Mouse (Mus musculus): ENCODE data around the gene Wbp2nl. TPM values are rescaled to one million over a fixed set of nuclear protein-coding genes. Genes with fewer than 3 reads are reported as not detected.
"Not testable (repeated sequence)": the region's sequence is repeated elsewhere in the genome, so short reads cannot be mapped to it uniquely, and the experiment has no call there.

The Wbp2nl gene
- polyA plus RNA-seq, 1 experiment from 2014 or later: 0.16 TPM

DNA sequence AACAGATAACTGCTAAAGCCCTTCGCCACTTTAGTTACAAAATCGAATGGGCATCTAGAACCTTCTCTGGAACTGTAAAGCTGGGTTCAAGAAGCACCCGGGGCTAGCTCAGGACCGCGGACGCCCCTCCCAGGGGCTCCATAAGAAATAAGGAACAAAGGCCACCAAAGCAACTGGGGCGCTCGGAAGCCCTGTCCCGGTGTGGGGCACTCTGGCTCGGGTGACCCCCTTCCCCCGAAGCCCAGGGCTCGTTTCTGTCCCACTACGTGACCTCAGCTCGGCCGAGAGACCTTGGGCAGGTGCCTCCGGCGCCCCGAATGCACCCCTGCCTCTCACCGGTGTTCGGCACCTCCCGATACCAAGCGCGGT, 55.0 kb downstream of the Wbp2nl start:
- Histone ChIP-seq H3K4me2 (peak overlapping the region; percentile 86), H3K4me1 (replicated peaks) (peaks cover 28% of the 10 kb centered on the region), H3K4me3 (peak overlapping the region; percentile 85), H3K27ac (peak overlapping the region; percentile 90), H3K36me3 (peaks cover 24% of the 10 kb centered on the region), H3K27me3 (0 out of 2 replicates have a peak, but pooled peaks cover 4% of the 10 kb centered on the region), H3K9ac (peak overlapping the region; percentile 95), H3K9me3 (no peaks in the 10 kb centered on the region)
- ATAC-seq (ENCODE audit: low FRiP score): peak; percentile 65
- WGBS: 0% methylated on average over 23 of the region's 23 CpGs

DNA sequence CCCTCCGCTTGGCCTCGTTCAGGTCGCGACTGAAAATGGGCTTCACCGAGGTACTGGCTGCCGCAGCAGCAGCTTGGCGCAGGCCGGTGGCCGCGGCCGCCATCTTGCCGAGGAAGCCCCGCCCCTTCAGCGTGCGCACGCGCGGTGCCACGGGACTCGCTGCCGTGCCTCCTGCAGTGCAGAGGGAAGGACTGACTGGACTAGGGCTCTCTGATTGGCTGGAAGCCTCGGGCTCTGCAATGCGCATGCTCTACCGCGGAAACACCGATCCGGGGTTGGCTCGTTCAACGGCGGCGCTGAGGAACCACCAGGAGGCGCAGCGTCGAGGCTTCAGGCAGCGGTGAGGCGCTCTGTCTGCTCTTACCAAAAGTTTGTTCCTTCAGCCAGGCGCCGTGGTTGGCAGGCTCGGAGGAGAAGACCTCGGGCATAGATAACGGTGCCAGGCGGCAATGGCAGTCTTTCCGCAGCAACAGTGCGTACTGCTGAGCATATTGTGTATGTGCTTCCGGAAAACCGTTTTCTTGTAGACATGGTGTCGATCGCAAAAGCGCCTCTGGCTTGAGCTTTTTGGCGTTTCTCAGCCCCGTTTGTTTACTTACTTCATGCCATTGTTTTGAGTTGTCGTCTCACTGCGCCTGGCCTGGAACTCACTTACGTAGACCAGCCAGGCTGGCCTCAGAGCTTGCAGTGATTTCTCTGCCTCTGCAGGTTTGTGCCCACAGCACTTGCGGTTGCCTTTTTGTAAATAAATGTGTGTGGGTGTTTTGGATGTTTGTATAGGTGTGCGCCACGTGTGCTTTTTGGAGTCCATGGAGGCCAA, 55.6 kb downstream of the Wbp2nl start, which contains the start of gene Ndufa6:
Gene Ndufa6, minus strand, starts transcription at position 197 of the 820 bp plus-strand sequence.
- Histone ChIP-seq H3K9ac (peak within 1 kb of the TSS; percentile 95), H3K4me1 (replicated peaks) (peaks cover 32% of the 10 kb centered on the region), H3K4me2 (peak within 1 kb of the TSS; percentile 86), H3K9me3 (no peaks in the 10 kb centered on the region), H3K27me3 (0 out of 2 replicates have a peak, but pooled peaks cover 4% of the 10 kb centered on the region), H3K36me3 (peaks cover 18% of the 10 kb centered on the region), H3K4me3 (peak within 1 kb of the TSS; percentile 85), H3K27ac (peak within 1 kb of the TSS; percentile 90)
- WGBS: 2% methylated on average over 57 of the region's 57 CpGs
- peak; percentile 99 for ATAC-seq (ENCODE audit: low FRiP score)

DNA sequence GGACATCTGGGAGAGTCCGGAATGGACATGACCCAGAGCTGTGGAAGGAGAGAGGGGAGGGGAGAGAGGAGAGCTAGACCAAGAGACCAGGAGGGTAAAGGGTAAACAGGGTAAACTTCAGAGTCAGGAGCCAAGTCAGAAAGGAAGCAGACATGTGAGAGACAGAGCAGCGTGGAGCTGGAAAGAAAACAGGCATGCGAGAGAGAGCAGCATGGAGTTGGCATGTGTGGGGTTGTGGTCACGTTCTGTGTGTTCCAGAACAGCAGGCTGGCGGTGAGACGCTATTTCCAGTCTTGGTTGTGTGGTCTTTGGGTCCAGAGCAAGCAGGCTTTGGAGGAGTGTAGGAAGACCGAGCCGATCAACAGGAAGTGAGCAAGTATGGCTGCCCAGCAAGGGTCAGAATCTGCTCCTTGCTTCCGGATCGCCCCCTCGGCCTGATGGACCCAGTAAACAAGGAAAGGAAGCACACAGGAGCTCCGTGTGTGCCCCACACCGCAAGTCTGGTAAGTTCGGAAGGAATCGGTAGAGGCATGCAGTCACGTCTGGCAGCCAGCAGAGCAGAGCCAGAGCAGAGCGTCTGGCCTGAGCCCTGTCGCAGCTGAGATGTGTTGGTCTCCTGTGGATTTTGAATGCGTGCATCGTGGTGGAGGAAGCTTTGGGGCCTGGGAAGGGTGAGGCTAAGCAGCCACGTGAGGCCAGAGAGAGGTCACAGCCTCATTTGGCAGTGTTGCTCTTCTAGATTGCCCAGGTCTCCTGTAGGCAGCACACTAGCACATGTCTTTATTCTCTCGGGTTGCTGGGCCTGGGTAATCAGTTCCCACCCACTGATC, 59.9 kb downstream of the Wbp2nl start:
- 0 out of 2 replicates have a peak, but pooled peaks cover 4% of the 10 kb centered on the region for H3K27me3 ChIP-seq
- H3K4me1 ChIP-seq (replicated peaks): peaks cover 10% of the 10 kb centered on the region
- no peak for ATAC-seq (ENCODE audit: low FRiP score)
- no peaks in the 10 kb centered on the region for H3K36me3 ChIP-seq
- H3K4me2 ChIP-seq: no peak overlapping the region
- H3K4me3 ChIP-seq: no peak overlapping the region
- H3K27ac ChIP-seq: peak overlapping the region; percentile 12; the same call in 1 of the 2 replicates
- H3K9ac ChIP-seq: 0 out of 2 replicates have a peak overlapping the region, but pooled peaks have one; percentile 19
- no peaks in the 10 kb centered on the region for H3K9me3 ChIP-seq
- 64% methylated on average over 22 of the region's 22 CpGs for WGBS

DNA sequence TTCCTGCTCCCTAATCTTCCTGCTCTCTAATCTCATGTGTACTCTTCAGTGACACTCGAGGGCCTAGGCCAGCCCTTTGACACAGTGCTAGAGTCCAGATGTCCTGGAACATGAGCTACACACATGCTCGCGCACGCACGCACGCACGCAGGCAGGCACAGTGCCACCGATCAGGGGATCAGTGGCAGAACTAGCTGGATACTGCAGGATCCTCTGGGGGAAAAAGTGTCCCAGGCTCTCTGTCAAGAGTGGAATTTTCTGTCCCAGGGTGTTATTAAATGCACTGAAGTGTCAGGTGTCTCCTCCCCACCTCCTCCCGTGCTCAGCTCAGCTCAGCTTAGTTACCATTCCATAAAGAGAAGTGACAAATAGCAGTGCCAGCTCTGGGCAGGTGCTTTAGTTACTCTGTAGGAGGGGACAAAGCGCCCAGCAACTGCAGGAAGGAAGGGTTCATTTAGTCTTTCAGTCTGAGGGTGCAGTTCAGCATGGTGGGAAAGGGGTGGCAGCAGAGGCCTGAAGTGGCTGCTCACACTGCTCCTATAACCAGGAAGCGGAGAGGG, 62.8 kb downstream of the Wbp2nl start:
- 0 out of 2 replicates have a peak, but pooled peaks cover 4% of the 10 kb centered on the region for H3K27me3 ChIP-seq
- no peaks in the 10 kb centered on the region for H3K9me3 ChIP-seq
- H3K4me2 ChIP-seq: no peak overlapping the region
- H3K9ac ChIP-seq: no peak overlapping the region
- H3K4me1 ChIP-seq (replicated peaks): peaks cover 5% of the 10 kb centered on the region; the same call in 1 of the 2 replicates
- H3K27ac ChIP-seq: no peak overlapping the region
- 82% methylated on average over 11 of the region's 11 CpGs for WGBS
- H3K4me3 ChIP-seq: no peak overlapping the region
- H3K36me3 ChIP-seq: no peaks in the 10 kb centered on the region
- ATAC-seq (ENCODE audit: low FRiP score): no peak

DNA sequence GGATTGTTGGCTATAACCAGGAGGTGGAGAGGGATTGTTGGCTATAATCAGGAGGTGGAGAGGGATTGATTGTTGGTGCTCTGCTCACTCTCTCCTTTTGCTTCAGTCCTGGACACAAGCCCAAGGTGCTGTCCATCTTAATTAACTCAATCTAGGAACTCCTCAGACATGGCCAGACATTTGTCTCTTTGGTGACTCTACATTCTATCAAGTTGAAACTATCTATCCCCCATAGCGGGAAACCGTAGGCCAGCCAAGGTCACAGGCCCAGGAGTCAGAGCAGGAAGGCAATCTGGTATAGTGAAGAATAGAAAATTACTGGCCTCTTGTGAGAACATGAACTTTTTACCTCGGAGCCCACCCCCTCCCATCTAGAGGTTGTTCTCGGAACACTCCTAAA, 63.5 kb downstream of the Wbp2nl start:
- Histone ChIP-seq H3K4me1 (replicated peaks) (peaks cover 5% of the 10 kb centered on the region; the same call in 1 of the 2 replicates), H3K27me3 (0 out of 2 replicates have a peak, but pooled peaks cover 4% of the 10 kb centered on the region), H3K4me2 (no peak overlapping the region), H3K9ac (no peak overlapping the region), H3K4me3 (no peak overlapping the region), H3K36me3 (no peaks in the 10 kb centered on the region), H3K9me3 (no peaks in the 10 kb centered on the region), H3K27ac (no peak overlapping the region)
- no peak for ATAC-seq (ENCODE audit: low FRiP score)
- 90% methylated on average over 3 of the region's 4 CpGs for WGBS

DNA sequence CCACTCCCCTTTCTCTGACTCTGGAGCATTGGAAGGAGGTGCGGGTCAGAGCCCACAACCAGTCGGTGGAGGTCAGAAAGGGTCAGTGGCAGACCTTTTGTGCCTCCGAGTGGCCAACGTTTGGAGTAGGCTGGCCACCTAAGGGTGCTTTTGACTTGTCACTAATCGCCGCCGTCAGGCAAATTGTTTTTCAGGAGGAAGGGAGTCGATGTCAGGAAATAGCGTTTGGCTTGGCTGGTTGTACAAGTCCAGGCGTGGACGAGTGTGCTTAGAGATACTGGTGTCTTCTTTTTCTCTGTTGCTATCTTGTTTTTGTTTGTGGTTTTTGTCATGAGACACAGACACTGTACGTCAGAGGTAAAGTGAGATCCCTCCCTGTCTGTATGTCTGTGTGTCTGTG, 65.0 kb downstream of the Wbp2nl start:
- WGBS: 71% methylated on average over 8 of the region's 12 CpGs
- not testable (repeated sequence) for H3K9ac ChIP-seq; H3K4me2 ChIP-seq; H3K36me3 ChIP-seq; ATAC-seq (ENCODE audit: low FRiP score); H3K27me3 ChIP-seq; H3K9me3 ChIP-seq; H3K27ac ChIP-seq; H3K4me3 ChIP-seq; H3K4me1 ChIP-seq (replicated peaks)

Other genes starting within 250 kb of the Wbp2nl start
- not detected in 2 replicates for gene 4930407I10Rik, start 239.8 kb upstream of the Wbp2nl start, polyA plus RNA-seq (2015; fragmentation: Nextera tagmentation; extraction: Ambion mirVana)
- gene Mei1, start 229.0 kb upstream of the Wbp2nl start, polyA plus RNA-seq (2015; fragmentation: Nextera tagmentation; extraction: Ambion mirVana): 0.05 TPM in 1 of 2 replicates, not detected in the other
- 13.0 and 14.8 TPM in 2 replicates for gene Ccdc134, start 171.0 kb upstream of the Wbp2nl start, polyA plus RNA-seq (2015; fragmentation: Nextera tagmentation; extraction: Ambion mirVana)
- 179 and 193 TPM in 2 replicates for gene Srebf2, start 151.8 kb upstream of the Wbp2nl start, polyA plus RNA-seq (2015; fragmentation: Nextera tagmentation; extraction: Ambion mirVana)
- gene Shisa8, start 86.1 kb upstream of the Wbp2nl start, polyA plus RNA-seq (2015; fragmentation: Nextera tagmentation; extraction: Ambion mirVana): 0.93 and 1.8 TPM in 2 replicates
- not detected in 2 replicates for gene Tnfrsf13c, start 74.6 kb upstream of the Wbp2nl start, polyA plus RNA-seq (2015; fragmentation: Nextera tagmentation; extraction: Ambion mirVana)
- 20.0 and 22.0 TPM in 2 replicates for gene Cenpm, start 54.2 kb upstream of the Wbp2nl start, polyA plus RNA-seq (2015; fragmentation: Nextera tagmentation; extraction: Ambion mirVana)
- 8.9 and 9.2 TPM in 2 replicates for gene 1500009C09Rik, start 46.6 kb upstream of the Wbp2nl start, polyA plus RNA-seq (2015; fragmentation: Nextera tagmentation; extraction: Ambion mirVana)
- gene Sept3, start 24.1 kb upstream of the Wbp2nl start, polyA plus RNA-seq (2015; fragmentation: Nextera tagmentation; extraction: Ambion mirVana): 329 and 346 TPM in 2 replicates
- gene Naga, start 40.0 kb downstream of the Wbp2nl start, polyA plus RNA-seq (2015; fragmentation: Nextera tagmentation; extraction: Ambion mirVana): 29.3 and 30.2 TPM in 2 replicates
- gene Pheta2, start 40.0 kb downstream of the Wbp2nl start, polyA plus RNA-seq (2015; fragmentation: Nextera tagmentation; extraction: Ambion mirVana): 1.9 and 2.3 TPM in 2 replicates
- gene Smdt1, start 40.0 kb downstream of the Wbp2nl start, polyA plus RNA-seq (2015; fragmentation: Nextera tagmentation; extraction: Ambion mirVana): 348 and 365 TPM in 2 replicates
- gene Ndufa6, start 55.4 kb downstream of the Wbp2nl start, polyA plus RNA-seq (2015; fragmentation: Nextera tagmentation; extraction: Ambion mirVana): 363 and 382 TPM in 2 replicates
- gene Cyp2d22, start 81.3 kb downstream of the Wbp2nl start, polyA plus RNA-seq (2015; fragmentation: Nextera tagmentation; extraction: Ambion mirVana): 2.1 and 2.6 TPM in 2 replicates
- gene Cyp2d11, start 95.1 kb downstream of the Wbp2nl start, polyA plus RNA-seq (2015; fragmentation: Nextera tagmentation; extraction: Ambion mirVana): not detected in 2 replicates
- gene Cyp2d10, start 108.2 kb downstream of the Wbp2nl start, polyA plus RNA-seq (2015; fragmentation: Nextera tagmentation; extraction: Ambion mirVana): not detected in 2 replicates
- not detected in 2 replicates for gene Cyp2d9, start 134.5 kb downstream of the Wbp2nl start, polyA plus RNA-seq (2015; fragmentation: Nextera tagmentation; extraction: Ambion mirVana)

Data from hindbrain, embryonic 13.5 days (tissue).